Mouse (Mus musculus): ENCODE measurements at regions not wholly inside any gene's neighbourhood (a gene's known extent, or its start where the extent isn't known, plus 50 kb on each side); places are given as distances from the start of the nearest gene placed in this dataset.

DNA sequence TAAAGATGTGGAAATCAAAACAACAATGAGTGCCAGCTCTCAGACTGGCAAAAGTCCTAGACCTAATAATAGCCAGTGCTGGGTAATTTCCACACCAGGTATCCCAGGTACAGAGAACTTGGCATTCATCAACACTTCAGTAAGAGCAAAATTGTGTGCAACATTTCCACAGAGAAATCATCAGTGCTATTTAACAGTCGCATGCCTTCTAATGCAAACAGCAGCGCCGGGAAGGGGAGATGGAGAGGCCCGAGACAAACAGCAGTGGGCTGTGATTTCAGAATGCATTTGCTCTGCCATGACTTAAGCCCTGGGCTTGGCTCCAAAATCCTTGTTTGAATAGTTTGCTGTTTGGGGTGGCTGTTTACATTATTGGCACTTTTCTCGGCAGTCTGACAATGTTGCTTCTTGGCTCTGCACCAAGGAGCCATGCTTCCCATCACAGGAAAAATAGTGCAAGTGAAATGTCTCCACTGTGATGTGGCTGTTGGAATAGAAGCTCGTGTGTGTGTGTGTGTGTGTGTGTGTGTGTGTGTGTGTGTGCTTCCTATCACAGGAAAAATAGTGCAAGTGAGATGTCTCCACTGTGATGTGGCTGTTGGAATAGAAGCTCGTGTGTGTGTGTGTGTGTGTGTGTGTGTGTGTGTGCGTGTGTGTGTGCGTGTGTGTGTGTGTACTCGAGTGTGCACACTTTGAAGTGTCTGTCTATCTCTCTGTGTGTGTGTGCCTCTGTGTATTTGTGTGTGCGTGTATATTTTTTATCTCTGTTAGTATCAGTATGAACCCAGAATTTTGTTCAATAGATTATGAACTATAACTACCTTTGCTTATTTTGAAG, 190.1 kb upstream of the Cdyl start:
- DNase-seq (ENCODE audit: low spot score in 2 of 2), result peak; percentile 5 to 45

DNA sequence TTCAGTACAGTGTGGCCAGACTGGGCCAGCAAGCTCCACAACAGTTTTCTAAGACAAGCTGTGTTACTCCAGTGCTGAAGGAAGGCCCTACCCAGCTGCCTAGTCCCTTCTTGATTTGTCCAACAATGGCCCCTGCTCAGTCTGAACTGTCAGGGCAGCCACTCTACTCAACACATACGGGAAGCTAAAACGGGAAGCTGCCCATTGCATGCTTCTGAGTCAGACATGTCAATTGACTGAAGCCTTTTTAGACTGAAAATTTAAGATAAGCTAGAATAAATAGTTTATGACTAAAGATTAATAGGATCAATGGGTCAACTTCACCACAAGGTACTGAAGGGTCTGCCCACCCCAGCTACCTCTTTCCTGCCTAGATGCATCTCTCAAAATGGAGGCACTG, 181.4 kb upstream of the Cdyl start:
- no peak for DNase-seq (ENCODE audit: low spot score in 2 of 2)

DNA sequence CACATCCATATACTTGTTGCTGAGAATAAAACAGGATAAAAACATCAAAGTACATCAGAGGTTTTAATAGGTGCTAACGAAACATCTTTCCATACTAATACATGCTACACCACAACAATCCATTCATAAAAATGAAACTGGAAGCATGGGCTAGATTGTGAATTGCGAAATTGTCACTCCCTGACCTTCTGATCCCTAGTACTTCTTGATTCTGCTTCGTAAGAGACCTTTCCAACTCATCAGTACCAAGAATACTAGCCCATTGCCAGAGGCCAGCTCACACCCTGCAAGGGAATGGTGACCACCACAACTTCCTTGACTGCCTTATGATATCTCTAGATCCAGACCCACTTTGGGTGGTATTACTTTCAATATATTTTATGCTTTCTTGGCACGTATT, 177.3 kb upstream of the Cdyl start:
- DNase-seq (ENCODE audit: low spot score in 2 of 2), result no peak

DNA sequence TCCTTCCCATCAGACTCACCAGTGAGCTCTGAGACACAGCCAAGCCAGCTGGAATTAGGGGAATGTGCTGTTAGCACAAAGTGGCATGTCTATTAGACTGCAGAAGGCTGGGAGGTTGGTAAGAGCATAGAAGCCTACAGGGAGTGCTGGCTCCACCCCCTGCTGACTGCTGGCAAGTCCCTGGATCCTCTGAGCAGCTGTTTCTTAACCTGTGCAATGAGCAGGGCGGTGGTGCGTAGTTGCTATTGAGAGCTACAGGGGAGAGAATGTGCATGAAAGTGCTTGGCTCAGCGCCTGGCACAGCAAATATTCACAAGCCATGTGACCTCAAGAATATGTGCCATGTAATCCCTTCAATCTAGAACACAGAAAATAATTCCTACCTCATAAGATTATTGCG, 173.5 kb upstream of the Cdyl start:
- DNase-seq (ENCODE audit: low spot score in 2 of 2), result no peak

DNA sequence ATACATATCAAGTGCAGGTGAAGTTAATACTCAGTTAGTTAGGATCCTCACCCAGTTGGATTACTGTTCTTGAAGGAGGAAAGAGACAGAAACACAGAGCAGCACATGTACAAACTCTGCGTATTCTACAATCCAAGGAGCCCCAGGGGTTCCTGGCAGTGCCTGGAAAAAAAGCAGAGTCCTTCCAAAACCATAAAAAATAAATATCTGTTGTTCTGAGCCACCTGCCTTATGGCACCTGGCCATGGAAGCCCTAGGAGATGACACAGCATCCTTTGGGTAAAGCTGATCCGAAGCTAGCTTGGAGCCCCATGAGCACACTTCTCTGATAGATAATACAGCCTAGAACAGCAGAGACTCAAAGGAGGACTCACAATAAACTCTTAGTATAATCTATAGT, 159.9 kb upstream of the Cdyl start:
- DNase-seq (ENCODE audit: low spot score in 2 of 2), result no peak

DNA sequence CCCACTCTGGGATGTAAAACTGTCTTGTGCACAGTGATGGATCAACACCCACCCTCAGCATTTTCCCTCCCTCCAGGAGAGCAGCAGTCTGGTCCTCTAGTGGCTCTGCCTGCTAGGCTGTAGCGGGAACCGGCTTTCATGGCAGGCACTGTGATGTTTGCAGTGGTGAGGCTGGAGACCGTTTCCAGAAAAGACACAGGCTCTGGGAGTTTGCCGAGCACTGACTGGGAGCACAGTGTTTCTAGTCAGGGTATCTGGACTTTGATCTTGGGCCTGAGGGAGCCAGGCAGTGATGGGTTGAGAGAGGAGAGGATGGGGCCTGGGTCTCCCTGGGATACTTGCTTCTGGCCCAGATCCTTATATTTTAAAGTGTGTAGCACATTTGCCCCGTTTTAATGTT, 158.7 kb upstream of the Cdyl start:
- peak in 1 of 2 experiments; percentile 5 for DNase-seq (ENCODE audit: low spot score in 2 of 2)

DNA sequence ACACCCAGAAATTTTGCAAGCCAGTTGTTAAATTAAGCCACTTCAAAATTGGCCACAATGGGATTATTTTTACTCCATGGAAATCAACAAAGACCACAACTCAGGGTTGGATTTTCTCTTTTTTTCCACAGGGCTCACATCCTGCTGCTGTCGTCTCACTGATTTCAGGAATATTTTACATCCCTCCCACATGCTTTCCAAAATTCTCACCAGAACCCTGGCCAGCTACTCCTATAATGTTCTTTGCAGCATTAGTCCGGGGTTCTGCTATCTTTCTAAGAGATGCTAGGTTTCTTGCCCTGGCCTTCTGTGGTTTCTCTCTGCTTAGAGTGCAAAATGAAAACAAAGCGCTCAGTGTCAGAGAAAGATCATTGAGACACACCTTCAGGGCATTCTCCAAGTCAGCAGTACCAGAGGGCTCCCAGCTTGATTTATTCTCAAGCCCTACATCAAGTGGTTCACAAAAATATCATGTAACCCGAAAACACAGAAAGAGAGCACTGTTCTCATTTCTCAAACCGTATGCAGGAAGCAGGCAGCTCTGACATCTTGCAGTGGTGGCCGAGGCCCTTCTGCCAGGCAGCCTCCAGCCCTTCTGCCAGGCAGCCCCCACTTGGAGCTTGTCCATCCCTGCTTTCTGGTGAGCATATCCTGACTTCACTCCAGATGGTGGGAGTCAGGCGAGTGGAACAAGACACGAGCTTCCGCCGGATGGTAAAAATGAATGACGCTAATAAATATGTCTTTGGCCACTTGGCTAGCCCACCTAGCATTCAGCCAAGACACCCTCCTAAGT, 158.1 kb upstream of the Cdyl start:
- DNase-seq (ENCODE audit: low spot score in 2 of 2), result peak in 1 of 2 experiments; percentile 65

DNA sequence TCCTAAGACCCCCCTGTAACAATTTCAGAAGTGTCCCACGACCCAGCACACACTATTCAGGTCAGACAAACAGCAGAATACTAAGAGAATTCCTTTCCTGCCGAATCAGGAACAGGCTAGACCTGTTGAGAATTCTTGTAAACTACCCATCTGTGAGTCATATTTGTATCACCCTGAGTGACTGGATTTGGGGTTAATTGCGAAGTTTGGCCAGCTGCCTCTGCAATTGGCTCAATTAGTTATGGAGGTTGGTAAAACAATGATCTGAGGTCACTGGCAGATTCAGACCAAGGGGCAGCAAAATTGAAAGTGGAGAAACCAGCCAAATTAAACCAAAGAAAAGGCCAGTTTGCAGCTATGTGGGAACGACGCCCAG, 157.5 kb upstream of the Cdyl start:
- DNase-seq (ENCODE audit: low spot score in 2 of 2), result peak in 1 of 2 experiments; percentile 56

DNA sequence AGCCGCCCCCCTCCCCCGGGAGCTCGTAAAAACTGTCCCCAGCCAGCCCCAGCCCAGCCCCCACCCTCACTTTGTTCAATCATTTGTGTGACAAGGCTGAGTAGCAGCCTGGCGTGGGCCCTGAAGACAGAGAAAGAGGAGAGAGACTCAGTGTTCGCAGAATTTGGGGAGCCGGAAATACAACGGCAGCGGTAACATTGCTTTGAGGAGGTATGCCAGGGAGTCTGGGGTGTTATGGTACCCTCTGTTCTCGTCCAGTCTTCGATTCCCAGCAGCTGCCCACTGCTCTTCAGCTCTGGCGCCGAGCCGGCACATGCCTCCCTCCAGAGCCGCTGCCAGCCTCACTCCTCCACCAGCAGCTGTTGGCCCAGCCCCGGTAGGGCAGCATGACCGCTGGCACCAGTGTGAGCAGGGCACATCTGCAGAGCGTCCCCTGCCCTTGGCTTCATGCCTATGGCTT, 156.2 kb upstream of the Cdyl start:
- peak in 1 of 2 experiments; percentile 55 for DNase-seq (ENCODE audit: low spot score in 2 of 2)

DNA sequence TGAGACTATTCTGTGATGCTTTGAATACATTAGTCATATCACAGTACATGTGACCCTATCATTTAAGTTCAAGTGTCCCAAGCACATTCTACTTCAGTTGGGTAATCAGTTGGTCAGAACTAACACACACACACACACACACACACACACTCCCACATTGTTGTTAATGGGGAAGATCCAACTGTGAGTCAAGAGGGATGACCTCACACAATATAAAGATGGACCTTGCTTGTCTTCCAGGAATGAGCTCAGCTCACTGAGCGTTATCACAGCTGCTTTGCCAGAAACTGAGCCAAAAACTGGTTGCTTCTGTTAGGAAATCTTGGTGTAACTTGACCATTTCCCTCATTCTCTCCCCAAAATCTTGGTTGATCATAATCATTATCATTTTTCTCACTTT, 152.4 kb upstream of the Cdyl start:
- DNase-seq (ENCODE audit: low spot score in 2 of 2), result no peak

DNA sequence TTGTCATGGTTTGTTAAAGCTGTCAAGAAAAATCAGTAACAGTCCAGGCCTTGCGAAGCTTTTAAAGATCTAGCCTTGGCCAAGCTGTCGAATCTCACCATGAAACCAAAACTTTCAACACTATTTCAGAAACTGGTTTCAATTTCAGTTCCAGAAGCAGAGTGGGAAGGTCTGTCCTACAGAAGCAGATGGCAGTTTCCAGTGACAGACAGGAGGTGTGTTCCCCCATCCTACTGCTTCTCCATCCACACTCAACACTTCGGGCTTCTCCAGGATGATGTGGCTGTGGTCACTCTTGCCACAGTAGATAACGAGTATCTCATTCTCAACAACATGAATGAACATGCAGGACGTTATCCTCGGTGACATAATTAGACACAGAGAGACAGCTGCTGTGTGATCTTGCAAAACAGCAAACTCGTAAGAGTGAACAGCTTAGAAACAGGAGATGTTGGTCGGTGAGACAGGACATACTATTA, 147.6 kb upstream of the Cdyl start:
- peak in 1 of 2 experiments; percentile 61 for DNase-seq (ENCODE audit: low spot score in 2 of 2)

DNA sequence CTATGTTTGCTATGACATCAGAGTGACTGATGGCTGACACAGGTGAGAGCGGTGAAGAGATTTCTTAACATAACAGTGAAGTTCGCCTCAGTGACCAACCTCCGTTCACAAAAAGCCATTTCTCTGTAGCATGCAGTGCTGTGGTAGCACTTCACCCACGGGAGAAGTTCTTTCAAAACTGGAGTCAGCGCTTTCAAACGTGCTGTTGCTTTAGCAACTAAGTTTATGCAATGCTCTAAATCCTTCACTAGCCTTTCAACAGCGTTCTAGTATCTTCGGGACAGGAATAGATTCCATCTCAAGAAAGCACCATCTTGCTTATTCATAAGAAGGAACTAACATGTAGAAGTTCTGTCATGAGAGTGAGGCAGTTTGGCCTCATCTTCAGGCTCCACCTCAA, 146.5 kb upstream of the Cdyl start:
- DNase-seq (ENCODE audit: low spot score in 2 of 2), result peak in 1 of 2 experiments; percentile 47

DNA sequence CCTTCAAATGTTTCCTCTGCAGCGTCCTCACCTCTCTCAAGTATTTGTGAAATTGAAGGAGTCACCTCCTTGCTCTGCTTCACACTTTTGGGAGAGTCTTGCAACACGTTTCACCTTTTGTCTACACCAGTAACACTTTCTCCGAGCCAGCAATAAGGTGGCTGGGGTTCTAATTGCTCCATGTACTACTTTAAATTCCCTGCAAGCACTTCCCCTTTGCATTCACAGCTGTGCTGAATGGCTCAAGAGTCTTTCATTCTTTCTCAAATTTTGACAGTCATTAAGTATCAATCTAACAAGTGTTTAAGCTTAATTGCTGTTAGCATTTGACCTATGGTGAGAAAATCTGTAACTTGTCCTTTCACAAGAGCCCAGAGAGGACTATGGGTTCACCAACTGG, 144.3 kb upstream of the Cdyl start:
- no peak for DNase-seq (ENCODE audit: low spot score in 2 of 2)

DNA sequence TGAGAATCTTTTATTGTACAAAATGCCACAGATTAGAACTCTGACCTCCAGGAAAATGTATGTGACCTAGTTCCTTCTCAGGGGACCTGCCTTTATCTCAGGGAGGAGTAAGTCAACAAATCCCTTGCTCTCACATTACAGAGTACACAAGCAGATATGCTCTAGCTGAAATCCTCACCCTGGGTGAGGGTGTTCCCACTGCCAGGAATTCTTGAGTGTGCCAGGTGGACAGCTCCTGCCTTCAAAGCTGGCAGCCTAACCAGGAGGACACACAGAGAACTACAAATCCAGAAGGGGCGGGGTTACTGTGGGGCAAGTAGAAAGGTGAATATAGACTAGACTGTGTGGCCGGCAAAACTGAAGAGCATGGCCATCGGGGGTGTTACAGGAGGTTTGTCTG, 141.9 kb upstream of the Cdyl start:
- DNase-seq (ENCODE audit: low spot score in 2 of 2), result no peak

DNA sequence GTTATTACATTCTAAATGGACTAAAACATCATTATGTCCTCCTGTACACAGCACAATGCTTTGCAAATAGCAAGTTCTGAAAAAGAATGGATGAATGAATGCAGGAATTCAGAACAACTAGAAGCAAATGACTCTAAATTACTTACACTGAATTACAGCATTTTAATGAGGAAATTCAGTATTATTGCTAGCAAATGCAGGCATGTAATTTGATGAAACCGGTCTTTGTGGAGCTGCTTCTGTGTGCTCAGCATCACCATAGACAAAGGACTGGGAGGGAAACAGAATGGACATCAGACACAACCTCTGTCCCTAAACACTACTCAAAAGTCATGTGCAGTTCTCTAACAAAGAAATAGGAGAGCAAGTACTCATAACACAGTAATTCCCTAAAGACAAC, 137.4 kb upstream of the Cdyl start:
- no peak for DNase-seq (ENCODE audit: low spot score in 2 of 2)

DNA sequence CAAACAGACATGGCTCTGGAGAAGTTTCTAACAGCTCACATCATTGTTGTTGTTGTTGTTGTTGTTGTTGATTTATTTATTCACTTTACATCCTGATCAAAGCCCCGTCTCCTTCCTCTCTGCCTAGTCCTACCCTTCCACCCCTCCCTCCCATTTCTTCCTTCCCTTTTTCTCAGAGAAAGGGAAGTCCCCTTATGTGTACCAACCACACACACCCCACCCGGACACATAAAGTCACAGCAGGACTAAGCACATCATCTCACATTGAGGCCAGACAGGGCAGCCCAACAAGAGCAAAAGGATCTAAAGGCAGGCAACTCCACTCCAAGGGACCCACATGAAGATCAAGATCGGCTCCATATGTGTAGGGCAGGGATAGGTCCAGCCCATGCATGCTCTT, 130.1 kb upstream of the Cdyl start:
- no peak for DNase-seq (ENCODE audit: low spot score in 2 of 2)

DNA sequence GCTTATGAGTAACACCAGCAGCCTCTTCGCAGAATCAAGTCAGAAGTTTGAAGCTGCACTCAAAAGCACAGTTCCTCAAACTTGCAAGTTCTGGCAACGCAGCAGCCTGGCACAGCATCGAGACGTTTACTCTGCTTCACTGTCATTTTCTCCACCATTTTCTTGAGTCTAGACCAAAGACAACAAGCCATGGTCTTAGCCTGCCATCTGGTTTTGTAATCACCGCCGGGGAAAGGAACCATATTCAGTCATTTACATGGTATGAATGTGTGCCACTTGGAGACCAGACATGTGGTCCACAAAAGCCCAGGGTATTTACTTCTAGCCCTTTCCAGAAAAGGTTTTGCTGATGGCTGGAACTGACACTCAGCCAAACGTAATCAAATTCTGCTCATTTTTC, 122.5 kb upstream of the Cdyl start:
- no peak for DNase-seq (ENCODE audit: low spot score in 2 of 2)

DNA sequence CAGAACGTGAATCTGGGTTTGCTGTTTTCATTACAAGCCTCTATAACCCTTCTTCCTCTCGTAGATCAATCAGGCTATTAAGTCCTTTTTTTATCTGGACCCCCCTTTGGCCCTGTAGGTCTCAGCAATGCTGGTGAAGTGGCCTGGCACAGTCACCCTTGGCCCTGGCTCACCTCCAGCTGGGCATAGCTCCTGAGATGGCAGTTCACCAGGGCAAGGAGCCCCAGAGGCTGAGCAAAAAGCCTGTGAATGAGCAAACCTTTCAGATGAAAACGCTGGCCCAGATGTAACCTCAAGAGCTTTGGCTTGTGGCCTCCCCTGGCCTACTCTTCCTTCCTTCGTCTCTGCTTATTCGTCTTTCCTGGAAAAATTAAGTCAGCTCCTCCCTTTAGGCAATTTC, 121.7 kb upstream of the Cdyl start:
- no peak for DNase-seq (ENCODE audit: low spot score in 2 of 2)

DNA sequence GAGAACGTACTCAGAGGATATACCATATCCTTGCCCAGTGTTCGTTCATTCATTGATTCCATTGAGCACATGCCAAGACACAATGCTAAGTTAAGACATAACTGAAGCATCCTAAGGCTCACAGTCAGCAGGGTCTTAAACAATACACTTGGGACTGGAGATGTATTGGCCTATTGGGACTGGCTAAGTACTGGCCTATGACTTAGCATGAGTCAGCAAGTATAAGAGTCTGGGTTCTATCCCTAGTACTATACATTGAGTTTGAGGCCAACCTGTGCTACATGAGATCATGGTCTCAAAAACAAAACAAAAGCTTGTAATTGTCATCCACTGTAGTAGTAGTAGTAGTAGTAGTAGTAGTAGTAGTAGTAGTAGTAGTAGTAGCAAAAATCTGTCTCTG, 119.2 kb upstream of the Cdyl start:
- no peak for DNase-seq (ENCODE audit: low spot score in 2 of 2)

DNA sequence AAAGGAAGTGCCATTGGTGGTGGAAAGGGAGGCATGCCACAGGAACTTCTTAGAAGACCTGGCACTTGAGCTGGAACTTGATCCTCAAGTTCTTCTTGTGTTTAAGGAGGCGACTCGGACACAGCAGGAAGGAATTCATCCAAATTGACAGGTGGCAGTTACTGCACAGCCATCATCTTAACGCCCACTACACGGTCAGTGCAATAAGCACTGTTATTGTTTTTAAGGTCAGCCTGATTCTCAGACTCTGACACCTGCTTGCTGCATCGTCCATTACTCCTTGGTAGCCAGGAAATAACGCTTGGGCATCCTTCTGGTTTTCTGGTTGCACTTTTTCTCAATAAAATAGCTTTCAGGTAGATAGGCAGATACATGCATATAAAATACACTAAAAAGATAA, 118.6 kb upstream of the Cdyl start:
- DNase-seq (ENCODE audit: low spot score in 2 of 2), result no peak

DNA sequence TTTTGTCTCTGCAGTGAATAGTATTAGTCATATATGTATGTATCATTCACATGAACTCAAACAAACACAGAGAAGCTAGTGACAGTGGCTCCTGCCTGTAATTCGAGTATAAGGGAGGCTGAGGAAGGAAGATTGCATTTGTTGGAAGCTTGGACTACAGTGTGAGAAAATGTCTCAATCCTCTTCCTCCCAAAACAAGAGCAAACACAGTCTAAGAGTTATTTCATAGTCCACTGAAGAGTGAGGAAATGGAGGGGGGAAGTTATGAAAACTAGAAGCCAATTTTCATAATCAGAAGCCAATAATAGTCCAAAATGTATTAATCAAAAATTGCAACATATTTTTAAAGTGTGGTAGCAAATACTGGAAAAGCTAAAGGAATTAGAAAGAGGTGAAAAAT, 95.6 kb upstream of the Cdyl start:
- no peak for DNase-seq (ENCODE audit: low spot score in 2 of 2)

DNA sequence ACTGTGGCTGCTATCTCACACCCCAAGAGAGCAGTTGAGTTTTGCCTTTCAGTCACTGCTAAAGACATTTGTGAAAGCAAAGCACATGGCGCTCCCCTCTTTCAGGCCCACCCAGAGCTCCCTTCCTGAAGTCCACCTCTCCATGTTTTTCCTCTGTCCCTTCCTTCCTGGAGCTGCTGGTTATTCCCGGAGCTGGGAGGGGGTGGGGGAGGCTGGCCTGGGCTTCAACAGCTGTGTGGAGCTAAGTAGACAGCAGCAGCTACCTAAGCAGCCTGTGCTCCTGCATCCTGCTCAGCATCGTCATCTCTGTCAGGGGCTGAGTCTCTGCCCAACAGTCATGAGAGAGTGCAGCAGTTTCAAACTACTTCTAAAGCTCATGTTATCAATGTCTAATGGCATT, 78.0 kb upstream of the Cdyl start:
- no peak for DNase-seq (ENCODE audit: low spot score in 2 of 2)

DNA sequence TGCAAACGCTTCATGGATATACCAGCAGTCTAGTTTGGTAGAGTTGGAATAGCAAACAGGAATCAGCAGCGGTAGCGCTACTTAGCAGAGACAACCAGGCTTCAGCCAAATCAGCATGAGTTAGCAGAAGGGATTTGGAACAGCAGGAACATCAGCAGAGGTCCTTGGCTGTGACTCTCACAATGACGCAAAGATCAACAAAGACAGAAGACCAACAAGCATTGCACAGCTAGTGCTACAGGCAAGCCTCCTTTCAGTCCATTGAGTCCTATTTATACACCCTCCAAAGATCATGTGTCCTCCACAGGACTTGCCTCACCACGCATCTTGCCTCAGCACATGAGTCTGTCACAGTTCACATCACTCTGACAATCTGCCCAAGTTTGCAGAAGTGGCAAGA, 61.6 kb upstream of the Cdyl start:
- no peak for DNase-seq (ENCODE audit: low spot score in 2 of 2)

Measured in left cerebral cortex, adult 9 months (tissue).